Mouse (Mus musculus) frontal cortex, postnatal 36 days (tissue): ENCODE measurements around the gene Celf3.
A peak's percentile ranks its signal among the peaks of the same experiment; 100 is the strongest.

Experiments used
- DNase-seq, 2 experiments: peaks; one replicate each; pipeline ENCODE4 v3.0.0; 2022; ENCODE audit warnings: low spot score in 2 of 2

Gene Celf3

DNA sequence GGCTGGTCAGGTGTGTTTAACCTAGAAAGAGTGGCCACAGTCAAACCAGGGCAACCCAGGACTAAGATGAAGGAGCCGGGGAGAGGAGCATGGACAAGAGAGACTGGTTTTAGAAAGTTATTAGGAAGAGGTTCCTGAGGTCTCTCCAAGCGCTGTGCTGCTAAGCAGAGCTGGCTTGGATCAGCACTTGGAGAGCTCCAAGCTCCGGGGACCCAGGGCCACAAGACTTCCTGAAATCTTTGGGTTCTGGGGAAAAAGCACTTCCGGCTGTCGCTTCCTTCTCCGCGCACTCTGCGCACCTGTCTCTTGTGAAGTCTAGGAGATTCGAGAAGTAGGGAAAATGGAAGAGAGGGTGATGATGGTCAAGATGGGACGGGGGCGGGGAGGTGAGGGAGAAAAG lies 1.5 kb downstream of the Celf3 start:
- DNase-seq: no peak

DNA sequence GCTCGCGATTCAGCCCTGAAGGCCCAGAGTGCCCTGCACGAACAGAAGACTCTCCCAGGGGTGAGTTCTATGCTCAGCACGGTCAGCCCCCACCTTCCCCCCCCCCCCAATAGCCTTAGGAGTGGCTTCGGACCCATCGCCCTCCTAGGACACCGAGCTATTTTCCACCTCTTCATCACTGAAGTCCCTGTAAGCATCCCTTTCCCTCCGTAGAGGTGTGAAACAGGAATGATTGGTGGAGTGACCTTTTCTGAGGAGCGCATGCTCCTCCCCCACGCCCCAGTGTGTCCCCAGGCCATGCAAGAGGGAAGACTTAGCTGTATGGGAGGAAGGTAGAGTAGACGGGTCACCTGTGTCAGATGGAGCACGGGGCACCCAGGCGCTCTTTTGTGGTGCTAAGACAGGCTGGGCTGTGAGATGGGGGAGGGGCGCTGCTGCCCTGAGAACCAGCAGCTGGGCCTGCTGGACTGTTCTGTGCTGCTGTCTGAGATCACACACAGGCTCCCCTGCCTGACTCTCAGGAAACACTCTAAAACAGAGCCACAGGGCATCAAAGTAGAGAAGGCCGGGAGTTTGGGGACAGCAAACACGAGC lies 2.3 kb downstream of the Celf3 start, which contains the start of gene Riiad1:
Gene Riiad1 (minus strand): TSS at position 51 of the 594 bp plus-strand sequence.
- no peak for DNase-seq

DNA sequence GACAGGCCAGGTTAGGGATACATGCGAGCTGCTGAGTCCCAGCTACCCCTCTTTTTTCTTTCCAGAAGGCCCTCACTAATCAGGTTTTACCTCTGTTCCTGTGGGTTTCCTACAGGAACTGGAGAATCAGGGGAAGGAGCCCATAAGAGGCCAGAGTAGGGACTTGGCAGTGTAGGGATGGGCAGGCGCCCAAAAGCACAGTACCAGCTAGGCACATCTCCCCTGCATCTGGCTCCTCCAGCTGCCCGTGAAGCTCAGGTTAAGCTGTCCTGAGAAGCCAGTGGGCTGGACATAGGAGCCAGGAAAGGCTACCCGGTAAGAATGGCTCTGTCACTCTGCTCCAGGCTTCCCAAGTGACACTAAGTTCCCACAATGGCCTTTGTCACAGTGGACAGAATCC lies 3.3 kb downstream of the Celf3 start:
- no peak for DNase-seq

DNA sequence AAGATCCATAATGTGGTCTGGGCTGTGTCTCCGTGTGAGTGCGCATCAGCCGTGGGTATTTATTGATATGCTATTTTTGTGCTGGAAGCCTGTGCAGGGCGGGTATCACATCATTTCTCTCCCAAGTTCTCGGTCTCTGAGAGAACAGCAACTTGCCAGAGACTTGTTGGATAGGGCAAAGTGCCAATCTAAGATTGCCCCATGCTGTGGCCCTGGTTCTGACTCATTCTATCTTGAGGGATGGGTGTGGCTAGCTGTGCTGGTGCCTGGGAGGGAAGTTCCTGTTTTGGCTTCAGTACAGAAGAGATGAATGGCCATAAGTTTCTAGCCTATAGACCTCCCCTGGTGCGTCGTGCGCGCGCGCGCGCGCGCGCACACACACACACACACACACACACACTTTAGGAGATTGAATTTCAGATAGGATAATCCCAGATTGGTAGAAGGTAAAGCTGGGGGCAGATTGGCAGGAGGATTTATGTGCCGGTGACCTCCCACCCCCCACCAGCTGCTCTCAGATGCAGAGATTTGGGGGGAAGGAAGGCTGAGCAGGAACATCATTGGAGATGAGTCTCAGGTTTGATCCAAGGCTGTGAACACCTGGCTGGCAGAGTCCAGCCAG lies 4.8 kb downstream of the Celf3 start:
- DNase-seq: no peak

DNA sequence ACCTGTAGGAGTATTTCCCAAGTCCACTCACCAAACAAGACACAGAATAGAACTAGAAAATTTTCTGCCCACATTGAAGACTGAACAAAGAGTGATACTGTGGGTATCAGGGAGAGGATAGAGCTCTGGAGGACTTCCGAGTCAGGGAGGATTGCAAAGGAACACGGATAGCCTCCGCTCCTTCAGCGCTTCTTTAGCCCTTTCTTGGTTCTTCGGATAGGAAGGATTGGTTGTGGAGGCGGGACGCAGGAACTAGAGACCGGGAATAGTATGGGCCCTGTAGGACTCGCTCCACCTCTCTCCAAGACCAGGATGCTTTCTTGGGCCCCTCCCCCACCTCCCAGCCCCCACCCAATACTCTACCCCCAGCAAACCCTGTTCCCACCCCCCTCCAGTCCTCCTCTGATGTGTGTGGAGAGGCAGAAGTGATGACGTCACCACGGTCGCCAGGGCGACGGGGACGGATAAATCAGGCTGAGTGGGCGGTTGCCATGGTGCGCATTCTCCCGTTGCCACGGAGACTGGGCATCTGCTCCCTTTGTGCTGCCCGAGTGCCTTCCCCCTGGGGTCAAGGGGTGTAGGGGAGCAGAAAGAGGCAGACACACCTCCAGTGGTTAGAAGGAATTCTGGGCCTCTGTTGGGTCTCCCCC lies 5.8 kb downstream of the Celf3 start:
- peak; percentile 94 to 98 for DNase-seq

DNA sequence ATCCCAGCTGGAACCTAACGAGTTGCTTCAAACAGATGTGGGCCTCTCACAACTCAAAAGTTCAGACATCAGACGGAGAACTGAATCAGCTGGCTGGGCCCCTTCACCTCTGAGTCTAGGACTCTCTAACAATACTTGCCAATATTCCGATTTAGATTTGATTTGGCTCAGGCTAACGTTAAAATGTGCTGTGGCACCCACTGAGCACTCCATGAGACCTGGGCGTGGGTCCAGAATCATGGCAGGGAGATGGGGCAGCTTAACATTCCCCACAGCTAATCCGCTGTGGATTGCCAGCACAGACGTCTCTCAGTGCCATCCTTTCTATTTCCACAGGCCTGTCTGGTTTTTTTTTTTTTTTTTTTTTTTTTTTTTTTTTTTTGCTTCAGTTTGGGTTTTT lies 7.8 kb downstream of the Celf3 start:
- no peak for DNase-seq

DNA sequence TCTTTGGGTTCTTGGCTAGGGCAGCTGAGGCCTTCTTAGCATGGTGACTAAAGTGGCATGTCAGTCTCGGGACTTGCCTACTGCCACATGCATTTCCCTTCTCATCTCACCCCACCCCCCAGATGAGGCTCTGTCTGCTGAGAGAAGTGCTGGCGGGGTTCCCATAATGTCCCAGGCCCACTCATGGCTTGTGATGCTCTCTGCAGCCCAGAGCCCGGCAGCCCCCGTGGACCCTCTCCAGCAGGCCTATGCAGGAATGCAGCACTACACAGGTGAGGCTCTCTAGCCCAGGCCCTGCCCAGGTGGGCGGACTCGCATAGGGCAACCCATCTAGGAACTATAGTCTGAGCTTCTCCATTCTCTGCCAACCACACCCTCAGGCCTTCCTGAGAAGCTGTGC lies 9.5 kb downstream of the Celf3 start:
- DNase-seq: no peak

DNA sequence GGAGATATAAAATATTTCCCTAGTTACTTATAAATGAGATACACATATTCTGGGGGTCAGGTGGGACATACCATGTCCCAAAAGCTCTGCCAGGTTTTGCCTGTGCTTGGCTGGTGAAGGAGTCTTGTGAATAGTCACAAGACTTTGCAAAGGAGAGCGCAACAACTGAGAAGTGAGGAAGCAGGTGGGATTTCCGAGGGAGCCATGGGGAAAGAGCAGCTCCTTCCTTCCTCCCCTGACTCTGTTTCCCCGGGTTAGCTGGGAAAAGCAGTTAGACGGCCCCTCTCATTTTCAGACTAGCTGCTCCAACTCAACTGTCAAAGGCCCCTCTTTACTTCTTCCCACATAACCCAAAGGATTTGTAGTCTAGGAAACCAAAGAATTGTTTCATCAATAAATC lies 19.1 kb downstream of the Celf3 start:
- no peak for DNase-seq

DNA sequence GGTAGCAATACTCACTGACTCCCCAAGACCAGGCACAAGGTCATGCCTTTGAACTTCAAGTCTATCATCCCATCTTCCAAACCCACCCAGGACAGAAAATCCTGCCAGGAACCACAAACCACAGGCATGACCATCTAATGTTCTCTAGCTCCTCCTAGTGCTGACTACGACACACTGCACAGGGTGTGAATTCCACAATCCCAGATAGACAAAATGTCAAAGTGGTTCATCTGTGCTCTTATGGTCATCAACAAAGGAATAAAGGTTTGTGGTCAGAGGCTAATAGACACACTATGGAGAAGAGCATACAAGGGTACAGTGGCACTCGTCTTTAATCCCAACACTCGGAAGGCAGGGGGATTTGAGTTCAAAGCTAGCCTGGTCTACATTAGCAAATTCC lies 24.1 kb downstream of the Celf3 start:
- DNase-seq: no peak

DNA sequence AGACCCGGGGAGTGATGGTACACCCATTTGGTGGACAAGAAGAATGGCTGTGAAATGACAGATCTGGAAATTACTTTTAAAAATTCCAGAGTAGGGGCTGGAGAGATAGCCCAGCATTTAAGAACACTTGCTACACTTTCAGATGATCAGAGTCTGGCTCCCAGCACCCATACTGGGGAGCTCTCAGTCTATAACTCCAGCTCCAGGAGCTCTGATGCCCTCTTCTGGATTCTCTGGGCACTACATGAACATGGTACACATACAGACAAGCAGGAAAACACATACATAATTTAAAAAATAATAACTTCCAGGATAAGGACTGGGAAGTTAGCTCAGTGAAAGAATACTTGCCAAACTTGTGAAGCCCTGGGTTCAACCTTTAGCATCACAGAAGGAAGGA lies 28.6 kb downstream of the Celf3 start:
- no peak for DNase-seq

DNA sequence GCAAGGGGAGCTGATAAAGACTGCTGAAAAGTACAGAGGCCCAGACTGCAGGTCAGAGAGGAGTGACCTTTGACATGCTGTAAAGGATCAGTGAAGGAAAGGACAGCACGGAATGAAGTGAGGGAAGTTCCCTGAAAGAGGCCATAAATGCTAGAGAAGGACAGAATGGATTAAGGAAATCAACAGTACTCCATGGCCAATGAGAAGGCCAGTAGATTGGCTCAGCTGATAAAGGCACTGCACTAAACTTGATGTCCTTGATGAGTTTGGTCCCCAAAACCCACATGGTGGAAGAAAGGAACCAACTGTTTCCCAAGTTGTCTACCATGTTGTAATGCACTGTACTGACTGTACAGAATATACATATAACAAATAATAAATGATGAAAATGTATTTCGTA lies 48.6 kb downstream of the Celf3 start:
- no peak for DNase-seq

DNA sequence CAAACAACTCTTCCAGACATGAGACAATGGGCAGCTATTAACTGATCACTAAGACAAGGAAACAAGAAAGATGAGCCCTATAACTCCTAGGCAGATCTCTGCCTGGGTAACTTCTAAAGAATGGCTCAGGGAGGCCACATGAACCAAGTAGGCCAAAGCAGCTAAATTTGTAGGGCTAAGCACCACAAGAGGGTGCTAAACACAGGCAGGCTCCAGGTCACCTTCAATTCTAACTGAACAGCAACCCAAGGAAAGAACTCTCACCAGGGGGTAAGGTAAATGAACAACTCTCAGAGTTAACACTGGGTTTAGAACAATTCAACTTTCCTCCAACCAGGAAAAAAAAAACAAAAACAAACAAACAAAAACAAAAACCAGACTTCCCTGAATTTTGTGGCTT lies 55.9 kb downstream of the Celf3 start:
- DNase-seq: peak in 1 of 2 experiments; percentile 34

DNA sequence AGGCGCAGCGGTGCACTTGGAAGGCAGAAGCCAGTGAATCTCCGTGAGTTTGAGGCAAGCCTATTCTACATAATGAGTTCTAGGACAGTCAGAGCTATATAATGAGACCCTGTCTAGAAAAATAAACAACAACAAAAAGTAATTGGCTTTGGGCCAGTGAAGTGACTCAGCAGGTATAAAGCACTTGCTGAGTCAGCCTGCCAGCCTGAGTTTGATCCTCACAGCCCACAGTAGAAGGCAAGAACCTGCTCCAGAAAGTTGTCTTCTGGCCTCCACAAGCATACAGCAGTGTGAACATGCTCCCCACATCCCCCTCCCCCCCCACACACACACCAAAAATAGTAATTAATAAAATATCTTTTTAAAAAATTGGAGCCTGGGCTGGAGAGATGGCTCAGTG lies 59.1 kb downstream of the Celf3 start:
- no peak for DNase-seq
